Mouse (Mus musculus): ENCODE results near the gene Fkbpl.
A peak's percentile ranks its signal among the peaks of the same experiment; 100 is the strongest.

Gene Fkbpl

GRCm38 (mm10) chr17:34644608-34645007, at the start of gene Fkbpl:
Gene Fkbpl, plus strand, starts transcription at chr17:34644764.
- DNase-seq (ENCODE audit: low spot score) = peak; percentile 98

GRCm38 (mm10) chr17:34596098-34596497, 48.5 kb upstream of the Fkbpl start:
- no peak for DNase-seq (ENCODE audit: low spot score)

DNA sequence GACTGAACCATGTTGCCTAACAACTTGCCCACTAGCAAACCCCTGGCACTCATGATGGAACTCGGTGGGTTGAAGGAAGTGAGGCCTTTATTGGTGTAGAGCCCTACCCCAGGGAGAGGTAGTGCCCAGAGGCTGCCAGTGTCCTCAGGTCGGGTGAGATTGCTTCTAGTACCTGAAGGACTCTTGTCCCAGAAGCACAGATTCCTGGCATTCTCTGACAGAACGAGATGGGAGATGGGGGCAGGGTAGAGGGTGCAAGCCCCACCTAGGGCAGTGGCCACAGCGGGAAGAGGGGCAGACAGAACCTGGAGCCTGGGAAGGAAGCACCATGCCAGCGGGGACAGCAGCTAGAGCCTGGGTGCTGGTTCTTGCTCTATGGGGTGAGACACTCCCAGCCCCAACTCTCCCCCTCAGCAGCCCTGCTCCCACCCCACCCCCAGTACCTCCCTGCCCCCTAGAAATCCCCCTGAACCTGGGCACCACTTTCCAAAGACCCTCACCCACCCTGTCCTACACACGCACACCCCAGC, 46.9 kb upstream of the Fkbpl start, which contains the start of gene Ager:
Gene Ager (plus strand): TSS at position 297 of the 530 bp plus-strand sequence.
- no peak for DNase-seq (ENCODE audit: low spot score)

GRCm38 (mm10) chr17:34599891-34600290, 44.7 kb upstream of the Fkbpl start:
- no peak for DNase-seq (ENCODE audit: low spot score)

- no peak for DNase-seq (ENCODE audit: low spot score)
Measured at GRCm38 (mm10) chr17:34601796-34602195, 42.8 kb upstream of the Fkbpl start.

DNA sequence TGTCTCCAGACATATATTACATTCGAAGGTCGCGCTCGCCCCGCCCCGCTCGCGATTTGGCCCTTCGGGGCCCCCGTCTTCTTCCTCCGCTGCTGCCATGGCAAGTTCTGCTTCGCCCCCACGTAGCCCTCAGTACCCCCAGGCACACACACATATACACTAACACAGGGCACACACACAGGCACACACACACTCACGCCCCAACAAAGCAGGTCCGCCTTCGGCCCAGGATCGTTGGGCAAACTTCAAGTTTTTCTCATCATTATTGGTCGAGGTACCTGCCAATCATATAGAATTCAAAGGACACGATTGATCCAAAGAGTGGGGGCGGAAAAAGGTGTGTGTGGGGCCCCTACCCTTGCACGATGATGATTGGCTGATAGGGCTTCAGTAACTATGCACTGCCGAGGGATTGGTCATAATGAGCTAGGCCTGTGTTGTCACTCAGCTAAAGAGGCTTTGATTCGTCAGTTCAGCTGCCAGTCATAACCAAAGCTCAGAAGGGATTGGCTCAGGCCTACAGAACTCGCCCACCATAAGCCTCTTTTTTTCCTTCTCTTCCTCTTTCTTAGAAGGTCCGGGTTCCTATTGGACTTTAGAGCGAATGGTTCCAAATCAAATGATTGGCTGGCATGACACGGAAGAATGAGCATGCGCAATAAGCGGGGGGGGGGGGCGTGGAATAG, 41.0 kb upstream of the Fkbpl start, which contains the start of gene Rnf5:
Gene Rnf5 (minus strand): TSS at position 316 of the 686 bp plus-strand sequence.
- peak; percentile 100 for DNase-seq (ENCODE audit: low spot score)

GRCm38 (mm10) chr17:34604061-34604508, 40.5 kb upstream of the Fkbpl start, which contains the start of gene Agpat1:
Gene Agpat1, plus strand, starts transcription at chr17:34604262.
- peak; percentile 93 for DNase-seq (ENCODE audit: low spot score)

- DNase-seq (ENCODE audit: low spot score) = no peak
Measured at GRCm38 (mm10) chr17:34604511-34605237, 39.9 kb upstream of the Fkbpl start.

- DNase-seq (ENCODE audit: low spot score) = peak; percentile 94
Measured at GRCm38 (mm10) chr17:34605609-34606008, 39.0 kb upstream of the Fkbpl start.

- DNase-seq (ENCODE audit: low spot score) = no peak
Measured at GRCm38 (mm10) chr17:34606186-34607039, 38.2 kb upstream of the Fkbpl start.

DNA sequence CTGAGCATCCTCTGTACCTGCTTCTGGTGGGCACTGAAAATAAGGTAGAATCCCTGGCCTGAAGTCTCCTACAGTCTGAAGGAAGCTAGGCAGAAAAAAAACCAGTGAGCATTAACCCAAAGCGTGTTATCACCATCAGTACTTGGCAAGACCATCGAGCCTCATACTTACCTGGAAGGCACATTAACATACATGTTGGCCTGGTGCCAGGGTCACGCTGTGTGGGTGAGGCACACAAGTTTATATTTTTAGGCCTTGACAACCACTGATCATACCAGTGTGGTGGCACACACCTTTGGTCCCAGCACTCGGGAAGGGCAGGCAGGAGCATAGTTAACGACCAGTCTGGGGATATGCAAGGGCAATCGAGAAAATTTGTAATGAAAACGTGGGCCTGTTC, 36.6 kb upstream of the Fkbpl start:
- no peak for DNase-seq (ENCODE audit: low spot score)

GRCm38 (mm10) chr17:34611050-34611449, 33.5 kb upstream of the Fkbpl start:
- no peak for DNase-seq (ENCODE audit: low spot score)

- no peak for DNase-seq (ENCODE audit: low spot score)
Measured at GRCm38 (mm10) chr17:34613054-34613645, 31.4 kb upstream of the Fkbpl start.

- no peak for DNase-seq (ENCODE audit: low spot score)
Measured at GRCm38 (mm10) chr17:34613830-34614229, 30.7 kb upstream of the Fkbpl start.

DNA sequence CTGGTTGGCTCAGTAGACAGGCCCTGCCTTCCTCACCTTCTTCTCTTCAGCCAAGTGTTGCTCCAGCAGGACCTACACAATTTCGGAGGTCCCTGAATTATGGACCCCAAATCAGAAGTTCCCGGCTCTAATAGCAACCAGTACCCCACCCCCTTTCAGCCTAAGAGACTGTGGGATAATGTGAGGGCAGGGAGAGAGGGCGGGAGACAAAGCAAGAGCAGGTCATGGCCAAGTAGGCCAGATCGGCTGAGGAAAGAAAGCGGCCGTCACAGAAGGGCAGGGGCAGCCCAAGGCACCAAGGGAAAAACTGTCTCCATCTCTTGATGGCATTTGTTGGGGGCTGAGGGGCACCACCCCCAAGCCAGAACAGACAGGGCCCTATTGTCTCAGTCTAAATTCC, 28.7 kb upstream of the Fkbpl start, which contains the start of gene Egfl8:
Gene Egfl8 (minus strand): TSS at position 101 of the 400 bp plus-strand sequence.
- no peak for DNase-seq (ENCODE audit: low spot score)

DNA sequence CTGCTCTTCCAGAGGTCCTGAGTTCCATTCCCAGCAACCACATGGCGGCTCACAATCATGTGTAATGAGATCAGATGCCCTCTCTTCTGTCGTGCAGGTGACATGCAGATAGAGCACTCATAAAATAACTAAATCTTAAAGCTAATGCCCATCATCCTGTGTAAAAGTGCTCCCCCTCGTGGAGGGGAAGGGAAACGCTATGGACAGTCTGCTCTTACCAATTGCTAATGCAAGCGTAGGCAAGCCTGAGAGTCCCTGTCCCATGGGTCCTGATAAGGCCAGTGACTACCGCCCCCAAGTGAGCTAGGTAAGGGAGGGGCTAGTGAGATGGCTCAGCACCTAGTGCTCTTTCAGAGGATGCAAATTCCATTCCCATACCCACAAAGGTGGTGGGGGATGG, 25.6 kb upstream of the Fkbpl start:
- DNase-seq (ENCODE audit: low spot score) = no peak

- DNase-seq (ENCODE audit: low spot score) = no peak
Measured at GRCm38 (mm10) chr17:34621006-34621405, 23.6 kb upstream of the Fkbpl start.

DNA sequence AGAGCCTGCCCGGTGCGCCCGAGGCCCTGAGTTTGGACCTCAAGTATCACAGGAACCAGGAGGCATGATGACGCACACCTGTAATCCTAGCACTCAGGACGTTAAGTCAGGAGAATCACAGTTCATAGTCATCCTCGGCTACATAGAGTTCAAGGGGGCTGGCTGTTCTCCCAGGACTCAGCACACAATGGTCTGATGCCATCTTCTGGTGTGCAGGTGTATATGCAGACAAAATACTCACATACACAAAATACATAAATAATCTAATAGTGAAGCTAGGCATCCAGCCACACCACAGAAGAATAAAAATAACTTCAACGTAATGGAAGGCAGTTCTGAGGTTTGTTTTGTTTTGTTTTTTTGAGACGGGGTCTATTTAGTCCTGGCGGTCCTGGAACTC, 21.4 kb upstream of the Fkbpl start:
- DNase-seq (ENCODE audit: low spot score) = no peak

- DNase-seq (ENCODE audit: low spot score) = no peak
Measured at GRCm38 (mm10) chr17:34624981-34625380, 19.6 kb upstream of the Fkbpl start.

- DNase-seq (ENCODE audit: low spot score) = no peak
Measured at GRCm38 (mm10) chr17:34626062-34626772, 18.3 kb upstream of the Fkbpl start.

- DNase-seq (ENCODE audit: low spot score) = no peak
Measured at GRCm38 (mm10) chr17:34626773-34627092, 17.8 kb upstream of the Fkbpl start.
